Mouse (Mus musculus): ENCODE results near the gene Mtrex.

The Mtrex gene

GRCm38 (mm10) chr13:112927287-112928001 lies at the start of gene Mtrex, which contains the start of gene Dhx29:
Mtrex (minus strand) TSS chr13:112927398.
Dhx29 (plus strand) TSS chr13:112927454.
- DNase-seq, result peak; percentile 99

- DNase-seq, result no peak
Observed at GRCm38 (mm10) chr13:112976720-112977119, 49.5 kb upstream of the Mtrex start.

DNA sequence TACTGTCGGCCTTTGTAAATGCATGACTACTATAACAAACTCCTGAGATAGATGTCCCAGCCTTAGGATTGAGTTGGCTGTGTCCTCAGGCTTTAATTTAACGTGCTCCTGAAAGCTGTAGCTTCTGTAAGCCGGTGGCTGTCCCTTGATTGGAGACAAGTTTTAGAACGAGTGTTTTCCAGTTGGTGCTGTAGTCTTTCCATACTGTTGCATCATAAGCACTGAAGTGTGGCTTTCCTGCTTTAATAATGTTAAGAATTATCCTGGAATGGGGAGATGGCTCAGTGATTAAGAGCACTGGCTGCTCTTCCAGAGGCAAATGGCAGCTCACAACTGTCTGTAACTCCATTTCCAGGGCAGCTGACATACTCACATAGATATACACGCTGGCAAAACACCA lies 40.1 kb upstream of the Mtrex start:
- DNase-seq, result no peak

DNA sequence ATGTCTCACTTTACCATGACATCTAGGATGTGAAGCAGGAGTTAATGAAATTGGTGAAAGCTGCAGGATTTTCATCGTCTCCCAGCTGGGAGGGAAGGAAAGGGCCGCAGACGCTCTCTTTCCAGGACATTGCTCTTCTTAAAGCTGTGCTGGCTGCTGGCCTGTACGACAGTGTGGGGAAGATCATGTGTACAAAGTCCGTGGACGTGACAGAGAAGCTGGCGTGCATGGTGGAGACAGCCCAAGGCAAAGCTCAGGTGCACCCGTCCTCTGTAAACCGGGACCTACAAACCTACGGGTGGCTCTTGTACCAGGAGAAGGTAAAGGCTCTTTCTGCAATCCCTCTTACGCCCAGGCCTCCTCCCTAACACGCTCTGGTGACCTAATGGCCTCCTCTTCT lies 37.2 kb upstream of the Mtrex start:
- DNase-seq, result no peak

GRCm38 (mm10) chr13:112963081-112963480 lies 35.9 kb upstream of the Mtrex start:
- no peak for DNase-seq

DNA sequence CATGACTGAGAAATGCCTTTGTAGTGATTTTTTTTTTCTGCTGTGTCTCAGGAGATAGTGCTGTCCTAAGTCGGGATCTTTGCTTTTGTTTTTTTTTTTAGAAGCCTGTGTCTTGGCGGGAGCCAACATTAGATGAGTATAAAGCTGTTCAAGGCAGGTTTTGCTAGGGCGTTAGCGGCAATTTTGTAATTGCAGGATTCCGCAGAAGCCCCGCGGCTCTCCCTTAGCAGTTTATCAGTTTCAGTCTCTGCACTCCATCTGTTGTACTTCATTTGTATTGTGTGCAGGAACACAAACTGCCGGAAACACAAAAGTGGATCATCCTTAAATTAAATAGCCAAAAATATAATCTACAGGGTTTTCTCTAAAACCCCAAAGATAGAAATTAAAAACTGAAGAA lies 26.9 kb upstream of the Mtrex start:
- DNase-seq, result no peak

DNA sequence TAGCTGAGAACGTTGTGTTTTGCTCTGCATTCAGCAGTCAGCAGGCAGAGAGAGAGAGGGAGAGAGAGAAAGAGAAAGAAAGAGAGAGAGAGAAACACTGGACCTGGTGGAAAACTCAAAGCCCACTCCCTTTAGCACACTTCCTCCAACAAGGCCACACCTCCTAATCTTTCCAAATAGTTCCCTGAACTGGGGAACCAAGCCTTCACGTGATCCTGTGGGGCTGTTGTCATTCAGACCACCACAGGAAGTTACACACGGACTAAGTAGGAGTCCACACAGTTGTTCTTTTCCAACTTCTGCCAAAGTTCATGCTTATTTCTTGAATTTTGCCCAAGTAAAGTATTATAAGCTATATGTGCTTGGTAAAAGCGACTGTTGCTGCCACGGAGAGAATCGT lies 18.7 kb upstream of the Mtrex start:
- DNase-seq, result peak; percentile 22

- no peak for DNase-seq
Observed at GRCm38 (mm10) chr13:112945312-112945711, 18.1 kb upstream of the Mtrex start.

GRCm38 (mm10) chr13:112941879-112942330 lies 14.7 kb upstream of the Mtrex start:
- no peak for DNase-seq

DNA sequence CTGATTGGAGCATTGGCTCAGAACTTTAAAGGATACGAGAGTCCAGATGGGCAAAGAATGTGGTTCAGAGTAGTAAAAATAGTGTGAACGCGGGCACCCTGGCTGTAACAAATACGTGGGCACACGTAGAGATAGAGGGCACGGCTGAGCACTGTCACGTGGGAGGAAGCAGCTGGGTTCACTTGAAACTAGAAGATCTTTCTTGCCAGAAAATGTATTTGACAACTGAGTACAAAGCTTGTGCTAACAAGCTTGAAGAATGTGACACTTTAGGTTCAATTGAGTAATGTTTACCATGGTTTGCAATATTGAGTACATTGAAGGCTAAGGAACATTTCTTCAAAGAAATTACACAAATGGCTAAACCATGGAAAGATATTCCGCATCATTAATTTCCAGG lies 10.9 kb upstream of the Mtrex start:
- DNase-seq, result peak; percentile 17 to 39

- no peak for DNase-seq
Observed at GRCm38 (mm10) chr13:112928038-112928668, 955 bp upstream of the Mtrex start.

- DNase-seq, result peak in 1 of 2 experiments; percentile 21
Observed at GRCm38 (mm10) chr13:112926796-112927195, 402 bp downstream of the Mtrex start.

GRCm38 (mm10) chr13:112925976-112926375 lies 1.2 kb downstream of the Mtrex start:
- no peak for DNase-seq

DNA sequence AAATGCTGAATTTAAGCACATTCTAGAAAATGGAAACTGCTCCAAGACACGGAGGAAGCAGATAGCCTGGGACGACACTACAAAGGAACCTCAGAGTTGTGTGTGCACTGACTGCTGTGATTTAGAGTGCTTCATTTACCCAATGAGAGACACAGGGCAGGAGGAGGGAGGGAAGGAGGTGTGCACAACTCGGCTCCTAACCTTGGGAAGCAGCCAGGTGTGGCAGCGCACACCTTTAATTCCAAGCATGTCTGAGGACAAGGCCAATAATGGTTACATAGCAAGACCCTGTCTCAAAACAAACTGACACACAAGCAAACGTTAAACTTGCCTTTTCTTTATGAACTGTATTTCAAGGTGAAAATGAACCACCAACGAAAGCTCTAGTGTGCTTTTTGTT lies 1.9 kb downstream of the Mtrex start:
- no peak for DNase-seq

- DNase-seq, result no peak
Observed at GRCm38 (mm10) chr13:112920906-112921305, 6.3 kb downstream of the Mtrex start.

DNA sequence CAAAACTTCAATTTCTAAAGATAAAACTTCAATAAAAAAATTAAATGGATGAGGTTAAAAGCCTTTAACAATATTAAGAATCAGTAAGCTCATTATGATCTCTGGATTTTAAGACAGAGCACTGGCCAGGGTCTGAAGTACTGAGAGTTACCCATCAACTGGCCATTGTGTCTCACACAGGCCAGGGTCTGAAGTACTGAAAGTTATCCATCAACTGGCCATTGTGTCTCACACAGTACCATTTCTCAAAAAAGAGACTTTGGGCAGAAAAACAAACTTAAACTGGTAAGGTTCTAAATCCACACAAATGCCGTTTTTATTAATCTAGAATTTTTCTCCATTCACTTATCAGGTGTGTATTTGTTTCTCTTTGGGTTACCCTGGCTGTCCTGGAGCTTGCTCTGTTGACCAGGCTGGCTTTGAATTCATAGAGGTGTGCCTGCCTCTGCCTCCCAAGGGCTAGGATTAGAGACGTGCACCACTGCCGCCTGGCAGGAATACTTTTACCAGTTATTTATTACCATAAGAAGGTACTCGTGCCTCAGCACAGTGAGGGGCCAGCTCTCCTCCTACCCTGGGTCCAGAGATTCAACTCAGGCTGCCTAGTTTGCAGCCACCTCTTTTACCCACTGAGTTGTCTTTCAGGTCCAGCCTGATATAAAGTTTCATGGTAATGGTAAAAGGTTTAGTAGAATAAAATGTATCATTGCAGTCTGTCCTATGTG lies 7.9 kb downstream of the Mtrex start:
- no peak for DNase-seq

DNA sequence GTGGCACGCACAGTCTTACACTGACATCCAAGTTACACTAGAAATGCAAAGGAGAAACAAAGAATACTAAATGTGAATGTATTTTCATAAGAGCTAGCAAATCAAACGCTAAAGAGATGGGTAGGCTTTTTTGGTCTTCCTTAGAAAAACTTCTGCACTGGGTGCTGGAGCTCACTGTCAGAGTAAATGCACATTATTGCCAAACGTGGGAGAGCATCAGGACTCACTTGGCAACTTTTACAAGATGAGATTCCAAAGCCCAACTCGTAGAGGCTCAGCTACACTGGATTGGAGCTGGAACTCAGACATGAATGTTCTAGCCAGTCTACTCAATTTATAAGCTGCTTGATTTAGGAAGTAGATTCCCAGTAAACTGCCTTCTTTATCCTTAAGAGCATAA lies 16.8 kb downstream of the Mtrex start:
- DNase-seq, result no peak

DNA sequence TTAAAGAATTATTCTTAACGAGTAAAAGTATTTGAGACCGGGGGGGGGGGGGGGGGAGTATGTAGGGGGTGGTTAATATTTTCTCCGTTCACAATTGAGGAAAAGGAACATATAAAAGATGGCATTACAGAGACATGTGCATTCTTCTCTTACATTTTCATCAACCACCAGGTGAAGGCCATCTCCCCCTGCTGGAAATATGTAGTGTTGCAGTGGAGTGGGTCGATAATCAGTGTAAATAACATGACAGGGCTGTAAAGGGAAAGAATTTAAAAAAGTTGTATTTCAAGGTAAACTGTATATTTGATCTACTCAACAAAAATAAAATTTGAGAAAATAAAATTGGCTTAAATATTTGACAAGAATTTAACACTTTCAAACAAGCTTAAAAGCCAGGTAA lies 17.5 kb downstream of the Mtrex start:
- DNase-seq, result peak; percentile 9 to 32

- DNase-seq, result no peak
Observed at GRCm38 (mm10) chr13:112902176-112902575, 25.0 kb downstream of the Mtrex start.

- no peak for DNase-seq
Observed at GRCm38 (mm10) chr13:112887234-112887633, 40.0 kb downstream of the Mtrex start.

GRCm38 (mm10) chr13:112871500-112872266 lies 55.5 kb downstream of the Mtrex start:
- no peak for DNase-seq

- no peak for DNase-seq
Observed at GRCm38 (mm10) chr13:112870039-112870690, 57.0 kb downstream of the Mtrex start.
